In genomic region chr16:31043136-31043535, GRCm38 (mm10) we compare ENCODE assay signal across 15 mouse cellular contexts.
"Had no signal": no experiment of that assay in that cellular context is flagged by ENCODE, and none has a peak within 500 bp of the region (broad histone marks: within the 10 kb centered on the region; RNA-seq: fewer than 3 reads in every experiment).

No protein-coding gene starts in this region.

- H3K4me3 ChIP-seq: lung, embryonic 15.5 days; megakaryocyte, embryonic 14.5 days; midbrain, embryonic 12.5 days; midbrain, embryonic 15.5 days; neural tube, embryonic 12.5 days had no signal

- H3K9me3 ChIP-seq: lung, embryonic 15.5 days; midbrain, embryonic 12.5 days; midbrain, embryonic 15.5 days; neural tube, embryonic 12.5 days had no signal

- H3K9ac ChIP-seq: liver, embryonic 14.5 days; lung, embryonic 15.5 days; midbrain, embryonic 12.5 days; midbrain, embryonic 15.5 days; neural tube, embryonic 12.5 days had no signal

- DNase-seq: lung, adult 2 months; lung, postnatal 14 days; lung, postnatal 36 days; right cerebral cortex, postnatal 14 days; spleen, adult 18-20 months; thymus, adult 18-20 months; thymus, postnatal 14 days; thymus, postnatal 36 days had no signal

- ATAC-seq: midbrain, embryonic 15.5 days had no signal

- H3K4me1 ChIP-seq: midbrain, embryonic 12.5 days had no signal

- H3K27ac ChIP-seq: liver, embryonic 14.5 days; lung, embryonic 15.5 days; macrophage; midbrain, embryonic 12.5 days; midbrain, embryonic 15.5 days; neural tube, embryonic 12.5 days had no signal

- H3K27me3 ChIP-seq: lung, embryonic 15.5 days; midbrain, embryonic 12.5 days; midbrain, embryonic 15.5 days; neural tube, embryonic 12.5 days had no signal

- H3K4me2 ChIP-seq: lung, embryonic 15.5 days; midbrain, embryonic 12.5 days; midbrain, embryonic 15.5 days; neural tube, embryonic 12.5 days had no signal

- H3K36me3 ChIP-seq: lung, embryonic 15.5 days; midbrain, embryonic 12.5 days; midbrain, embryonic 15.5 days; neural tube, embryonic 12.5 days had no signal
